Mouse (Mus musculus) G1E (cell line): ENCODE results near the gene Net1. TPM values are rescaled to one million over a fixed set of nuclear protein-coding genes. Genes with fewer than 3 reads are reported as not detected.

ENCODE experiments used
- ATAC-seq: 2 replicates; pipeline ENCODE4 v1.8.0; 2016; ENCODE audit warnings: mild to moderate bottlenecking; ENCODE audit not compliant: insufficient number of reproducible peaks, poor library complexity, low FRiP score, severe bottlenecking; ENCODE audit errors: extremely low read depth
- DNase-seq: peaks from one replicate; pipeline ENCODE4 v3.0.0; 2012; ENCODE audit warnings: low spot score
- H3K27me3 ChIP-seq: 2 replicates; pipeline ENCODE4 v1.6.1; 2012; ENCODE audit warnings: mild to moderate bottlenecking, low read length, inconsistent platforms; ENCODE audit not compliant: insufficient read depth
- H3K36me3 ChIP-seq: replicated peaks from 2 replicates; pipeline ENCODE3; 2012; ENCODE audit warnings: mild to moderate bottlenecking, inconsistent platforms
- H3K4me1 ChIP-seq: 2 replicates; pipeline ENCODE4 v1.6.1; 2012; ENCODE audit warnings: low read depth, low read length, inconsistent platforms, mixed read lengths; ENCODE audit not compliant: insufficient read depth
- H3K4me3 ChIP-seq: 2 replicates; pipeline ENCODE4 v1.5.1; 2012; ENCODE audit warnings: low read depth, mild to moderate bottlenecking, inconsistent platforms, low read length, moderate library complexity, mixed read lengths
- H3K9me3 ChIP-seq: replicated peaks from 2 replicates; pipeline ENCODE4 v1.6.1; 2012; ENCODE audit warnings: inconsistent platforms
- CTCF ChIP-seq: IDR thresholded peaks from 2 replicates; pipeline ENCODE4 v1.5.1; 2012; ENCODE audit warnings: low read depth, low read length, inconsistent platforms, mixed read lengths
- GATA1 ChIP-seq: IDR thresholded peaks from 2 replicates; pipeline ENCODE4 v1.6.1; 2012; ENCODE audit warnings: borderline replicate concordance, low read length, inconsistent platforms, mixed read lengths
- GATA2 ChIP-seq: IDR thresholded peaks from 2 replicates; pipeline ENCODE4 v1.6.1; 2012; ENCODE audit warnings: low read depth, low read length, inconsistent platforms, borderline replicate concordance
- POLR2AphosphoS5 ChIP-seq: IDR thresholded peaks from 2 replicates; pipeline ENCODE4 v1.6.1; 2012; ENCODE audit warnings: low read depth, low read length, inconsistent platforms; ENCODE audit not compliant: insufficient replicate concordance
- TAL1 ChIP-seq: conservative IDR thresholded peaks from 2 replicates; pipeline ENCODE4 v1.6.1; 2012; ENCODE audit warnings: low read depth, low read length, inconsistent platforms, mixed read lengths
- polyA plus RNA-seq: library from polyadenylated mRNA; stranded (reverse); fragments of >175 nt; gene quantifications from 2 replicates; pipeline ENCODE4 v1.2.3, GENCODE M21; 2012
- total RNA-seq, 2 experiments: library from RNA; stranded (forward) in 1 of 2; stranded (reverse) in 1 of 2; fragments of 200-1000 nt in 1 of 2; fragments of >200 nt in 1 of 2; fragmentation: Nextera tagmentation in 1 of 2; gene quantifications; 2 replicates each; pipeline ENCODE4 v1.2.3; 2014 to 2017

Gene Net1
- total and polyA plus RNA-seq, 3 experiments, result 43.6 to 103 (median 45.6) TPM

DNA sequence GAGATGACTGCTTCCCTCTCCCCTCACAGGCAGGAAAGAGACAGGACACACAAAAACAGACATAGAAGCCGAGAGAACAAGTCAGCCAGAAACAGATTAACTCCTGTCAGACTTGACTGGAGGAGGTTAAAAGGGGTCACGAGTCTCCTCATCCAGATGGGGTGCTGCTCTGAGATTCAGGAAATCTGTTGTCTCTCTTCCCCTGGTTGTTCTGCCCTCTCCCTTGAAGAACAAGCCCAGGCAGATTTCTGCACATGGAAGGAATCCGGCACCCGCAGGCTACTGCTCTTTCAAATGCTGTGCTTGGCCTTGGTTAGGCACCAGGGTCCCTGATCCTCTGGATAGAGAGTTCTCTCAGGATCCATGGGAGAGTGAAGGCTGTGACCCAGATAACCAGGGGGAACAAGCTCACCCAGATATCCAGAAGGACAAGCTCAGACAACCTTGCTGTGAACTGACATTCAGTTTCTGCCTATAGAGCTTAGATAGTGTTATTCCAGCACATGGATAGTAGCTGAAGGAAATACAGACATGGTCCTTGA is 40.3 kb downstream of the Net1 start:
- Histone ChIP-seq H3K27me3 (no peaks in the 10 kb centered on the region), H3K9me3 (no peaks in the 10 kb centered on the region), H3K4me1 (no peaks in the 10 kb centered on the region), H3K36me3 (peaks cover 16% of the 10 kb centered on the region), H3K4me3 (no peak overlapping the region)
- TF ChIP-seq GATA1 (no peak), POLR2AphosphoS5 (no peak), CTCF (no peak)
- DNase-seq (no peak), ATAC-seq (no peak)

DNA sequence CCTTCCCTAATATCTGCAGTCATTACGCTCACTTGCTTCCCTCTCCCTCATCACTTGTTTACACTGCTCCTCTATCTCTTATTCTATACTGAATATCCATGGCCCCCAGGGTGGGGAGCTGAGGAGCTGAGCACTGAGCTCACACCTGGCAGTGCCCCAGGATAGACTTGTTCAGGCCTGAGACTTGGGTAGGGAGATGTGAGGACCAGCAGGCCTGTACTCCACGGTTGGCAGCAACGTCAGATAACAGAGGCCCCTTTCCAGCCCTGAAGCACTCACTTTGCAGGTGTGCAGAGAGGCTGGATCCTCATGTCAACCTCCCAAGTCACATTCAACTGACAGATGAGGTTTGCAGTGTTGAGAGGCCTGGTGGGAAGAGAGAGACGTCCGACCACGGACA is 40.8 kb downstream of the Net1 start:
- Histone ChIP-seq H3K4me1 (no peaks in the 10 kb centered on the region), H3K27me3 (no peaks in the 10 kb centered on the region), H3K9me3 (no peaks in the 10 kb centered on the region), H3K4me3 (no peak overlapping the region), H3K36me3 (peaks cover 15% of the 10 kb centered on the region)
- ATAC-seq (no peak), DNase-seq (no peak)
- TF ChIP-seq GATA1, result no peak
- TF ChIP-seq CTCF, result no peak
- no peak for TF ChIP-seq TAL1
- no peak for TF ChIP-seq GATA2
- TF ChIP-seq POLR2AphosphoS5, result no peak

- Histone ChIP-seq H3K9me3 (no peaks in the 10 kb centered on the region), H3K36me3 (peaks cover 8% of the 10 kb centered on the region), H3K27me3 (no peaks in the 10 kb centered on the region), H3K4me1 (no peaks in the 10 kb centered on the region), H3K4me3 (no peak overlapping the region)
- ATAC-seq, result no peak
- DNase-seq, result no peak
- TF ChIP-seq TAL1 (no peak), POLR2AphosphoS5 (no peak), GATA2 (no peak), GATA1 (no peak), CTCF (no peak)
Measured at GRCm38 (mm10) chr13:3876448-3876847, 41.6 kb downstream of the Net1 start.

GRCm38 (mm10) chr13:3872832-3873231 is 45.2 kb downstream of the Net1 start:
- H3K27me3 ChIP-seq, result no peaks in the 10 kb centered on the region; the same call in 1 of the 2 replicates
- no peaks in the 10 kb centered on the region for H3K9me3 ChIP-seq
- ATAC-seq (no peak), DNase-seq (no peak)
- no peaks in the 10 kb centered on the region for H3K4me1 ChIP-seq
- no peaks in the 10 kb centered on the region for H3K36me3 ChIP-seq
- H3K4me3 ChIP-seq, result no peak overlapping the region
- TF ChIP-seq GATA2, result no peak
- TF ChIP-seq GATA1, result no peak
- no peak for TF ChIP-seq POLR2AphosphoS5
- no peak for TF ChIP-seq CTCF
- no peak for TF ChIP-seq TAL1

DNA sequence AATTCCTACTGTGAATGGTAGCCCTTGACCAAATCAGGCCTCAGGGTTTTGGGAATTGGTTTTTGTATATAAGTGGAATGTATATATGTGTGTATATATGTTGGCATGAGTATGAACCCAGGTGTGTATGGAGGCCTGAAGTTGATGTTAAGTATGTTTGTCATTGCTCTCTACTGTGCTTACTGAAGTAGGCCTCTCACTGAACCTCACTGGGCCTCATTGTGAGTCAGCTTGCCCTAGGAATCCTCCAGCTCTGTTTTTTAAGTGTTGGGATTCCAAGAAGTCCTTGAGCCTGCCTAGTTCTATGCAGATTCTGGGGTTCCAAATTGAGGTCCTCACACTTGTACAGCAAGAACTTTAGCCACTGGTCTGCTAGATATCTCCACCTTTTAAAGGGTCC is 48.1 kb downstream of the Net1 start:
- no peak for ATAC-seq
- Histone ChIP-seq H3K9me3 (no peaks in the 10 kb centered on the region), H3K27me3 (no peaks in the 10 kb centered on the region; the same call in none of the 2 replicates), H3K36me3 (no peaks in the 10 kb centered on the region), H3K4me1 (no peaks in the 10 kb centered on the region), H3K4me3 (no peak overlapping the region)
- no peak for TF ChIP-seq GATA2
- no peak for TF ChIP-seq POLR2AphosphoS5
- no peak for TF ChIP-seq GATA1
- no peak for DNase-seq

- ATAC-seq, result no peak
- Histone ChIP-seq H3K4me1 (no peaks in the 10 kb centered on the region), H3K36me3 (no peaks in the 10 kb centered on the region), H3K9me3 (no peaks in the 10 kb centered on the region), H3K4me3 (no peak overlapping the region), H3K27me3 (no peaks in the 10 kb centered on the region; the same call in none of the 2 replicates)
- DNase-seq, result no peak
- TF ChIP-seq GATA1, result no peak
Measured at GRCm38 (mm10) chr13:3867158-3867557, 50.9 kb downstream of the Net1 start.
